Mouse (Mus musculus): ENCODE measurements around the gene Gm43517.

Gene Gm43517

DNA sequence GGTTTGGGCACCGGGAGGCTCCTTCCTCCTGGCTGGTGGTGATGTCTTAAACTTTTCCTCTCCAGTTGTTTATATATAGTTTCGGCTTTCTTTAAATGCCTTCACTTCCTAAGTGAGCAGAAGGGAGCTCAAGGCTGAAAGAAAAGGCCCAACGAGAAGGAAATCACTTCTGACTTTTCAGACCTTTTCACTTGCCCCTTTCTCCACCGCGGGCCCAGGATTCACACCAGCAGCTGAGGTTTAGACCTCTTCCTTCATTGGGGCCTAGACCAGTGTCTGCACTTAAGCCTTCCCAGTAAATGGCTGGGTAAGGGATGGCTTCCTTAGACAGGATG lies 16.8 kb downstream of the Gm43517 start:
- DNase-seq (ENCODE audit: low read depth, low spot score), result no peak

DNA sequence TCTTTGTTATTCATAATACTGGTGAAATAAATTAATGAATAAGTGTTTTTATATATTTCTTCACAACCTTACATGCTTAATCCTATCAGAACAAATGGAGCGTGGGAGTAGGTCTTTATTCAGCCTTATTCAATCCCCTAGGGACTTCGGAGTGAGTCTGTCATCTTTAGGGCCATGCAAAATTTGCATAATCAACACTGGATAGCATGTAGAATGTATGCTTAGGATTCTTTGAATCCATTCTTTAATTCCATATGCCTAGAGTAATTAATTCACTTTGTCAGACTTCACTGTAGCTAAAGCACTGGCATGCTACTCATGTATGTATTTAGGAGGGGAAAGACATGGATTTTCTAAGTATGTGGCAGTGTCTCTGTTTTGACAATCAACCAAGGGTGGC lies 24.9 kb downstream of the Gm43517 start:
- DNase-seq (ENCODE audit: low read depth, low spot score), result no peak

DNA sequence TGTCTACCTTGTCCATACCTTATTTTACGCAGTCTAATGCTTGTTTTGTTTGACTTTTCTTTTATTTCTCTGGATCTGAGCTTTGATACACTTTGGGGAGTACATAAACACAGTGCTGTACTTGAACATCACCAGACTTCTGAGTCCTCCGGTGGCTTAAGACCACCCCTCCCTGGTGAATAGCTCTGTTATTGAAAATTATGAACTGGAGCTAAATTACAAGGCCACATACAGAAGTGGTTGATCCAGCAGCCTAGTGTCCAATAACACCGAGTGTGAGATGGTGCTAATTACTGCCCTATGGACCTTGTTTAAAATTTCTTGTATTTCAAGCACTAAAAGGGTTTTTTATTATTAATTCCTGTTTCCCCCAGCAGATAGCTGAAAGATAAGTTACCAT lies 33.0 kb downstream of the Gm43517 start:
- no peak for DNase-seq (ENCODE audit: low read depth, low spot score)

All from 3T3-L1 (cell line).